Mouse (Mus musculus) retina, postnatal 1 day (tissue): ENCODE measurements at regions not wholly inside any gene's neighbourhood (a gene's known extent, or its start where the extent isn't known, plus 50 kb on each side); places are given as distances from the start of the nearest gene placed in this dataset.

Source experiments
- DNase-seq: peaks from one replicate; pipeline ENCODE4 v3.0.0-alpha.2; 2012

DNA sequence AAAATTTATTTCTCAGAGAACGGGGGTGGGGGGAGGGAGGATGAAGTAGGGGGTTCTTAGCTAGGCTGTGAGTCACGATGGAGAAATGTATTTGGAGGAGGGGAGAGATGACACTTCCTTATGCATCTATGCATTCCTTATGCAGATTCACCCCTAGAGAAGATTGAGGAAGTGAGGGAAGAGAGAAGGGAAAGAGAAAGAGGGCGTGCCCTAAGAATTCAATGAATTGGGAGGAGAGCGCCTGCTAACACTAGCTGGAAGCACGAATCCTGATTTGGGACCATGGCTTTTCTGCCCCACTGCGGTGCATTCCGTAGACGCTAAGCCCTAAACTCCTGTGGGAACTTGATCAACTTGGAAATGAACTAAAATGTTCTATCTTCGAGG, 56.1 kb downstream of the Foxi3 start:
- DNase-seq = no peak

DNA sequence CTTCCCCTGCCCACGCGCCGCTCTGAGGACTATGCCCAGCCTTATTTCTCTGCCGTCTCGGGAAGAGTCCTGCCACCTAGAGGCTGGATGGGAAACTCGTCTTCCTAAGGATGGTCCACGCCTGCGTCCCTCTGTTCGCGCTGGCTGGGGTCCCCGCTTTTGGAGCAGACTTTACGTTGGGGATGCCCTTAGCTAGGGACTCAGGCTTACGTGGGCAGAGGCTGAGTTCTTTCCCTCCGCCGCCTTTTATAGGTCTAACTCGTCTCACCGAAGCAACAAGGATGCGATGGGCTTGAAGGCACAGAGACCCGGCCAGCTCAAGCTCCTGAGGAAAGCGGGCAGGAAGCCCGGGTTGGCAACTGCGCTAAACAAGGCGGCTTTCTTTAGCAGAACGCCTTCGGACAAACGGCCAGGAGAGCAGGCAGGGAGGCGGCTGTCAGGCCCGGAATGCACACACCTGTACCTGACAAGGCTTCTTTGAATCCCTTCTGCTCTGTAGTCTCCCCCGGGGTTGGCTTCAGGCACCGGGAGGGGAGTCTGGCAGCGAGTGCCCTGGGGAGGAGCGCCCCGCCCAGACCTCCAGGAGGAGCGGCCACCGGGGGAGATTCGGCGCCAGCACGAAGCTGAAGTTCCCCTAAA, 56.6 kb downstream of the Foxi3 start:
- DNase-seq = peak; percentile 91

DNA sequence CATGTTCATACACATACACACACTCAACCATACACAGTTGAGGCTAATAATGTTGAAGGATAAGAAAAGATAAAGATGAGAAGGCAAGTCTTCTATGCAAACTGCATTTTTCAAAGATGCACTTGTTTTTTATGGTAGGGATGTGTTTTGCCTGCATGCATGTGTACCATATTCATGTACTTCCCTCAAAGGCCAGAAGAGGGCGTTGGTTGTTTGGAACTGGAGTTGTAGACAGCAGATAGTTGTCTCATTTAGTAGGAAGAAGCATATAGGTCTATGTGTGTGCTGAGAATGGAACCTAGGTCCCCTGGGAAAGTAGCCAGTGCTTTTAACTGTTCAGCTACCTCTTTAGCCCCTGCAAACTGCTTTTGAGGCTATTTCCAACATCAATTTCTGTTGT, 60.1 kb downstream of the Foxi3 start:
- no peak for DNase-seq

DNA sequence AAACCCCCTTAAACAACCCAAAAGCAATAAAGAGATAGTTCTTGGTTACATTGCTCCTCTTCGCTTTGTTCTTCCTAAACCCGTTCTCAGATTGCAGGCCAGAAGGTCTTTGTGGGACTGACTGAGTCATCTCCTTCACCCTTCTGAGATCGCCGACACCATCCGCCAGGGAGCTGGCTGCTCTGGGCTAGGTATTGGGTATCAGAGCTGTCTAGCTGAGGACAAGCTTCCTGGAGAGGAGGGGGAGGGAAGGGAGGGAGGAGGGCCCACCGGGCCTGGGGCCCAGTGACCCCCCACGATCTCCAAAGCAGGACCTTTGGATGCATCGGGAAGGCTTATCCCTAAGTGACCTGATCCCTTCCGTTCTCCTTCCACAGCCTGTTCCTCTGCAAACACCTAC, 65.0 kb downstream of the Foxi3 start:
- no peak for DNase-seq

DNA sequence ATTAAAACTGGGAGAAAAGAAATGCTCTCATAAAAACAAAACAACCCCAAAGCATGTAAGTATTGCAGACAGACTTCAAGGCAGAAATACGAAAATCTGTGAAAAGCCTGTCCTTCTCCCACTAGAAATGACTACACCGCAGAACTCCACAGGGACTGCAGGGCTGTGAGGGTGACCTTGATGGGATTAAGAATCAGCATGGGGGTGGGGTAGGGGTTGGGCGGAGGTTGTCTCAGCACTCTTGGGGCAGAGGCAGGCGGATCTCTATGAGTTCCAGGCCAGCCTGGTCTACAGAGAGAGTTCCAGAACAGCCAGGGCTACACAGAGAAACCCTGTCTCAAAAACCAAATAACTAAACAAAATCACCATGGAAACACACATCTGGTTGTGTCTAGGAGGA, 69.1 kb downstream of the Foxi3 start:
- no peak for DNase-seq

DNA sequence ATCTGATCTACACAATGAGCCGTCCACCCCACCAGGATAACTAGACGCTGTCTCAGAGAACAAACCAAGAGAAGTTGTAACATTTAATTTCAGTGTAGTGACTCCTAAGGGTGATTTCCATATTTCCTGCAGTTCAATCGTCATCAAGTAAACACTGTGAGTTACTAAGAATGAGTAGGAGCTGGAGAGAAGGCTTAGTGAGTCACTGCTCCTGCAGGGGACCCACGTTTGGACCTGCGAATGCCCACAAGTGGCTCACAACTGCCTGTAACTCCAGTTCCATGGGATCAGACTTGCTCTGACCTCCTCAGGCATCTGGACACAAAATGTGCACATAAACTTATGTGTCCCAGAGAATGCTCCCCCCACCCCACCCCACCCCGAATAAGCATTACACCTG, 73.3 kb downstream of the Foxi3 start:
- no peak for DNase-seq

DNA sequence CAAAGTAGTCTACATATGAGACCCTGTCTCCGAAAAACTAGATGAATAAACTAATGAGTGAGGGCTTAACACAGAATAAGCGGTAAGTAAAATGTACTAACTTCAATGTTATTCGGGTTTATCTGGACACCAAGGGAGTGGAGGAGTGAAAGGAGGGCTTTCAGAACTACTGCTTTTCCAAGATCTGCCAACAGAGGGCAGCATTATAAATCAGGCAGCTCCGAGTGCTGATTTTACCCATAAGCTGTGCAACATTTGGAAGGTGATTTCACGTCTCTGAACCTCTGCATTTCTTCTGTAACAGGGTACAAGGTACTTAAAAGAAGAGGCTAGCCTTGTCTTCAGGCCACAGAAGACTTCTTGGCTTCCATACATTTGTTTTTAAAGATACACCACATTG, 74.2 kb downstream of the Foxi3 start:
- DNase-seq = peak; percentile 25

DNA sequence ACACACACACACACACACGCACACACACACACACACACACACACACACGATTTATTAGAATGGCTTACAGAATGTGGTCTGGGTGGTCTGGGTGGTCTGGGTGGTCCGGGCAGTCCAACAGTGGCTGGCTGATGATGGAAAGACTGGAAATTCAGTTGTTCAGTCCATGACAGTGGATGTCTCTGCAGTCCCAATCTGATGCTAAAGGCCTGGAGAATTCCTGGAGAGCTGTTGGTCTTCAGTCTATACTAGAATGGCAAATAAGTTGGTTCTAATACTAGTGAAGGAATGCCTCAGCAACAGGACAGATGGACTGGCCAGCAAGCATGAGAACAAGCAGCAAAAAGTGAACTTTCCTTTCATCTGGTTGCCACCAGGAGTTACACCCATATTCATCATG, 87.9 kb downstream of the Foxi3 start:
- no peak for DNase-seq

DNA sequence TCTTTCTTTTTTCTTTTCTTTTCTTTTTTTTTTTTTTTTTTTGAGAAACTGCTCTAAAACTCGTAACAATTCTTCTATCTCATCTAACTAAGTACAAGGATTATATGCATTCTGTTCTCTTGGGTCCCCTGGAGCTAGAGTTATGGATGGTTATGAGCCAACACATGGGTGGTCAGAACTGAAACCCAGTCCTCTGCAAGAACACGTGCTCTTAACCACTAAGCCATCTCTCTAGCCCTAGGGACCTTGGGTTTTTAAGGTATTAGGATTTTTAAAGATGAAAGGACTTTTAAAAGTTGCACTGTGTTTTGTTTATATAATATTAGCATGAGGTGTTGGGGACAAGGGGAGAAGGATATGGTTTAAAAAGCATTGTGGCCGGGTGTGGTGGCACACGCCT, 88.9 kb downstream of the Foxi3 start:
- DNase-seq = no peak

DNA sequence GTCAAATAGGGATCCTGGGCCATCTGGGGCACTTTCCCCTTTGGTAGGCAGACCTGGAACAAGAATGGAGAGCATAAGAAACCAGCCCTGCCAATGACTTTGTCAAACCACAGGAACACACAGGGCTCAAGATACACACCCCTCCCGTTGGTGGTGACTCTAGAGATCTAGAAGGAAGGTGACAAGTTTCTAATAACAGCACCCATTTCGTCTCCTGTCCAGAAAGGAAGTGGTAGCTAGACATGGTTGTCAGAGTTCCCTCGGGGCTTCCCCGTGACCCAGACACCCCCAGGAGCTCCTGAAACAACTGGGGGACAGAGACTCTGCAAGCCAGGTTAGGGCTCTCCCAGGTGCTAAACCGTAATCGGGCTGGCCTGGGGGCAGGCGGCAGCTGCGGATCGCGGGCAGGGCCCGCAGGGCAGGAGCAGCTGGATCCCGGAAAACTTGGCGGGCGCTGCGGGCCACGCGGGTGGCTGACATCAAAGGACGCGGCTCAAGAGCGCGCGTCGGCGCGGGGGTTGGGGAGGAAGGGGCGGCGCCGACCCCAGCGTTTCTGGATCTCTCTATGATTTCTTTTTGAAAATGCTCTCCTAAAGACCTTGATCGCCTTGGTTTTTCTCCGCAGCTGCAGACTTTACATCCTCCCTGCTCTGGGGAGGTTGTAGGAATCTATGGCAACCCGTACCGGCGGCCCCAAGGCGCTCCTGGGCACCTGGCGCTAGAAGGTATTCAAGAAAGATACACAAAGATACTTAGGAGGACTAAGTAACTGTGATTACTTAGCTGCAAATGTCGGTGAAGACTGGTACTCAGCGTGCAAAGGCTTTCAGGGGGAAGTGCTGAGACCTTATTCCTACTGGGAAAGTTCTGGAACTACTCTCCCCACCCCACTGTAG, 92.1 kb downstream of the Foxi3 start:
- peak; percentile 67 for DNase-seq

DNA sequence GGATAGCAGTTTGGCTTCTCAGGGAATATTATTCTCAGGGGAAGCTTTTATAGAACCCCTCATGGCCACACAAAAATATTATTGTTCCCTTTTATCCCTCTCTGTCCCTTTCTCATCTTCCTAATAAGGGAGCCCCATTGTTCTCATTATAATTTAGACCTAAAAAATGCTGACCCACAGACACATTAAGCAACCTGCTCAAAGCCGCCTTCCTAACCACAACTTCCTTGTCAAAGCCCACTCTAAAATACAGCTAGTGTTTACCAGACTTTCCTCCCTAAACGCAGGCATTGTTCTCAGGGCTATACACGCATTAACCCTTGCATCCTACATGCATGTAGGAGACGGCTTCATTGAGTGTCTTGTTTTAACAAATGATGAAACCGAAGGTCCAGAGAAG, 93.9 kb downstream of the Foxi3 start:
- peak; percentile 18 for DNase-seq

DNA sequence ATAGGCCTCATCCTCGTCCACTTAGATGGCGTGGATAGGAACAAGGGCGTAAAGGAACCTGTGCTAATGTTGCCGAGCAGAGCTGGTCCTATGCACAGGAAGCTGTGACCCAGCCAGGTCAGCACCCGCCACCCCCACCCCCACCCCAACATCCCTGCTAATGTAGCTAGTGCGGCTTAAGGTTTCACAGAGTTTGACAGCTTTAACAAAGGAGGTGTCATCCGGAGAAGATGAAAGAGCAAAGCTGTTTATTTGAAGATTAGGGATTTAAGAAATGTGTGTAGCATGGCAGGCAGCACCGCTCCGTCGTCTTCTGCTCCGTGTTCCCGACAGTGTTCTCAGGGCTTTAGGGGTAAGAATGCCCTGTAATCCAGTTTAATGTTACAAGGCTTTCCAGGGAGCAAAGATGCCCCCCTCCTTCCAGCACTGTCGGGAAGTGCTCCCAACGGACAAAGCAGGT, 93.5 kb downstream of the Thnsl2 start:
- DNase-seq = peak; percentile 50

DNA sequence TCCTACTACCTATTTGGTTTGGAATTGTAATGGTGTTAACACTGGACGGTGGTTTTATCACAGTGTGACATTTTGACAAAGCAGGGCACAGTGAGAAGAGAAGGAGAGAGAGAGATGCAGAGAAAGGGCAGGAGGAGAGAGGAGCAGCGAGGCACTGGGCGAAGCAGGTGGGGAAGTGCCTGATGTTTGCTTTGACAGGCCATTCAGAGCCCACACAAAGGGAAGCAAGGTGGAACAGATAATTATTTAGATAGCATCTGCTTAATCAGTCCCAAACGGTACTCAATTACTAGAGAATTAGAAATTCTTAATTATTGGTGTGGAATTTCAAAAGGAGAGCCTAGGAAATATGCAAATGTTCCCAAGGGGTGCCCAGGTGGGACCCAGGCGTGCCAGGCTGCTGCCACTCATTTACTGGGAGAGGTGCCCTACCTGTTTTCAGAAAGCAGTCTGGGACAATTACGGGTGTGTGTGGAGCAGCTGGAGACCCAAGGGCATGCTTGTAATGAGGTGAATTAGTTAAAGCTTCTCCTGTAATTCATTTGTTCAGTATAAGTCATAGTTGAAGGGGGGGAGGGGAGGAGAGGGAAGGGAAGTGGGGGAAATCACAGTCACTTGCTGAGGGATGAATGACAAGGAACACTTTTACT, 86.9 kb downstream of the Thnsl2 start:
- no peak for DNase-seq

DNA sequence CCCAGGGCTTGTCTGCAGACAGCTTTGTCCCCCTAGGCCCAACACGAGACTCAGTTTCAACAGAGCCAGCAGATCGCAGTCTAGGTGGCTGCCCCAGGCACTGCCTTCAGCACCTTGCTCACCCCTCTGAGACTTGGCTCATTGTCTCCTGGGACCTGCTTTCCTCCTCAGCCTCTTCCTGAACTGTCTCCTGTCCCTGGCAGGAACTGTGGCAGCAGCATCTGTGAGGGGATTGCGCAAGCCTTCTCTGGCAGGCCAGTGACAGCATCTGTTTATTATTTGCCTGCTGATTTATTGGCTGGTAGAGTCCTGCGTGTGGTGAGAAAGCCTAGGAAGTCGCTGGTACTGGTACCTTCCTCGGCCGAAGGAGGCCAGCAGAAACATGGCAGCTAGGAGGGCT, 84.1 kb downstream of the Thnsl2 start:
- DNase-seq = no peak

DNA sequence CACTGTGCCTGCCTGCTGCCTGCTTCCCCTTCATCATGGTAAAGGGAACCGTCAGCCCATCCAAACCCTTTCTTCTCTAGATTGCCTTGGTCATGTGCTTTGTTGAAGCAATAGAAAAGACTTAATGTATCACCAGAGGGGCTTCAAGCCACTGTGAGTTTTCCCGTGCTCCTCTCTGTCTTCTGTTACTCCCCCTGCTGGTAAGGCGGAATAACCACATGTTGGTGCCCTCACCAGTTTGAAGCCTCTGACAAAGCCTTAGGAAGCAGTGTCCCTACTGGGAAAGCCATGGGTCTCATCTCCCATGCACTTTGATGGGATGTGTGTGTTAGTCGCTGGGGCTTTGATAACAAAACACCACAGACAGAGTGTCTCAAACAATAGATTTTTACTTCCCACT, 81.3 kb downstream of the Thnsl2 start:
- peak; percentile 19 for DNase-seq

DNA sequence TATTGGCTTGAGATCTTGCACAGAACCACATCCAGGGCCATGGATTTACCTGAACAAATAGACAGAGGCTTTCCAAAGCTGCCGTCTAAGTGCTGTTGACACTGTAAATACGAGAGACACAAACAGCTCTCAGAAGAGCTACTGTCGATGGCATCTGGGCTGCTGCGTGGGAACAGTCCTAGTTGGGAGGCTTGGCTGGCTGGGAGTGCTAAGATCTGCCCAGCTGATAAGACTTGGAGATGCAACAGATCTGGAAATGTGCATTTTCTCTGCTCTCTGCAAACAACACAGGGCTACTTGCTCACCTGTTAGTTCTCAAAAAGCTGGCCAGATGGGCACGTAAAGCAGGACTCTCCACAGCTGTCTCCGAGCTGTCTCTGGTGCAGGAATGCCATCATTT, 78.8 kb downstream of the Thnsl2 start:
- DNase-seq = no peak

DNA sequence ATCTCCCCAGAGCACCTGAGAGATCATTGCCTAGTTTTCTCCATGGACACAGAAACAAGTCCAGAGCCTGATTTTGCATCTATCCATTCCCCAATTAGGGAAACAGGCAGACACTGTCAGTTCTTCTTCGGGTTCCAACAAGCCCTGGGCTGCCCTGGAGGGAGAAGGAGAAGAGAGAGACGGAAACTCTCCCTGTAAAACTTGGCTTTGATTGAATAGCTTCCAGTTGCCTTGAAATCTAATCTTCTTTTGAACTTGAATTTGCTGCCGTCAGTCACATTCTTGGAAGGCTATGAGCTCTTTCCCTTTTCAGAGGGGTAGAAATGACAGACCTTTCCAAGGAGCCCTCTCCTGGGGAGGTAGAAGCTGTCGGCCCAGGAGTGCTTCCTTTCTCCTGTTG, 75.0 kb downstream of the Thnsl2 start:
- no peak for DNase-seq

DNA sequence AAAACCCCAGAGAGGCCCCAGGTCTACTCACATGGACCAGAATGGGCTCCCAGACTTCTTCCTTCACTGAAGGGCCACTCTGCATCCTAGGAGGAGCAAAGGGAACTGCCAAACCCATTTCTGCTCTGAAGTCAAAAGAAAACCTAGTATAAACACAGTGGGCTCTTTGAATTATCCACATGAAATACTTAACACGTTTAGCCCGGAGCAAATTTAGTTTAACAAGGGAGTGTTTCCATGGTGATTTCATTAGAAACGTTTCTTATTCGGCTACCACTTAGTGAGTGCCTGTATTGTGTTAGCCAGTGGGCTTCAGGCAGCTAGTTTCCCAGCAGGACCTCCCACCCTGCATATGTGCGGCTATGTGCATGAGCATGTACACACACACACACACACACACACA, 69.4 kb downstream of the Thnsl2 start:
- peak; percentile 18 for DNase-seq
